Comparison of ENCODE assay signal across 8 mouse cellular contexts in genomic region chr1:130731741-130732337, GRCm38 (mm10). TPM values are rescaled to one million over a fixed set of nuclear protein-coding genes. Genes with fewer than 3 reads are reported as not detected.
DNase-seq lines count a peak whose midpoint lies in the region; ATAC-seq lines count a peak whose summit lies in the region.

TSS of gene AA986860 (plus strand) at chr1:130731976.

- H3K9ac ChIP-seq in hindbrain, embryonic 16.5 days (ENCODE audit: low read depth, low read length) = no peak within 1 kb of the TSS
- peak within 1 kb of the TSS; percentile 65 for H3K9ac ChIP-seq in liver, embryonic 12.5 days
- H3K9ac ChIP-seq in neural tube, embryonic 14.5 days (replicated peaks; ENCODE audit: low read depth, low read length) = no peak within 1 kb of the TSS

- no peaks in the 10 kb centered on the region for H3K9me3 ChIP-seq in hindbrain, embryonic 16.5 days (ENCODE audit: control insufficient read depth, low read length)
- H3K9me3 ChIP-seq in liver, embryonic 12.5 days (replicated peaks) = no peaks in the 10 kb centered on the region
- H3K9me3 ChIP-seq in neural tube, embryonic 14.5 days (ENCODE audit: control insufficient read depth, low read length) = no peaks in the 10 kb centered on the region

- 7% methylated on average over 10 of the region's 10 CpGs for WGBS in hindbrain, embryonic 16.5 days
- WGBS in liver, embryonic 12.5 days (ENCODE audit: insufficient replicate concordance) = 13% methylated on average over 10 of the region's 10 CpGs
- WGBS in neural tube, embryonic 14.5 days = 8% methylated on average over 10 of the region's 10 CpGs

- H3K36me3 ChIP-seq in hindbrain, embryonic 16.5 days (ENCODE audit: control insufficient read depth, insufficient read depth, low read length) = no peaks in the 10 kb centered on the region
- H3K36me3 ChIP-seq in liver, embryonic 12.5 days = peaks cover 8% of the 10 kb centered on the region; the same call in 1 of the 2 replicates
- no peaks in the 10 kb centered on the region for H3K36me3 ChIP-seq in neural tube, embryonic 14.5 days (ENCODE audit: control insufficient read depth, insufficient read depth, low read length)

- ATAC-seq in hindbrain, embryonic 16.5 days = peak; percentile 67
- peak; percentile 98 for ATAC-seq in liver, embryonic 12.5 days
- ATAC-seq in neural tube, embryonic 14.5 days (ENCODE audit: low read depth) = peak; percentile 56; the same call in 1 of the 2 replicates

- no peak within 1 kb of the TSS for H3K4me3 ChIP-seq in hindbrain, embryonic 16.5 days (ENCODE audit: low read length)
- H3K4me3 ChIP-seq in liver, embryonic 12.5 days = peak within 1 kb of the TSS; percentile 65
- H3K4me3 ChIP-seq in neural tube, embryonic 14.5 days (ENCODE audit: low read depth, low read length) = no peak within 1 kb of the TSS

- no peaks in the 10 kb centered on the region for H3K4me1 ChIP-seq in hindbrain, embryonic 16.5 days (ENCODE audit: control insufficient read depth, insufficient read depth, low read depth, low read length)
- H3K4me1 ChIP-seq in liver, embryonic 12.5 days = peaks cover 82% of the 10 kb centered on the region
- no peaks in the 10 kb centered on the region for H3K4me1 ChIP-seq in neural tube, embryonic 14.5 days (ENCODE audit: control insufficient read depth, insufficient read depth, low read length)

- DNase-seq in adrenal gland, adult 2 months = peak; percentile 69
- no peak for DNase-seq in adrenal gland, postnatal 4 days (ENCODE audit: low spot score in 2 of 2)
- peak; percentile 76 for DNase-seq in c-Kit-negative CD71-positive TER-119-positive erythroid progenitor cells, embryonic 14.5 days (ENCODE audit: low read depth, low spot score)
- no peak for DNase-seq in thymus, postnatal 14 days
- DNase-seq in gastrocnemius, postnatal 10 days = no peak

- H3K27me3 ChIP-seq in hindbrain, embryonic 16.5 days (replicated peaks; ENCODE audit: control insufficient read depth, insufficient read depth, low read length) = no peaks in the 10 kb centered on the region
- H3K27me3 ChIP-seq in liver, embryonic 12.5 days (replicated peaks) = no peaks in the 10 kb centered on the region
- no peaks in the 10 kb centered on the region for H3K27me3 ChIP-seq in neural tube, embryonic 14.5 days (ENCODE audit: control insufficient read depth, insufficient read depth, low read length)

- no peak within 1 kb of the TSS for H3K27ac ChIP-seq in hindbrain, embryonic 16.5 days (ENCODE audit: low read depth, low read length)
- H3K27ac ChIP-seq in liver, embryonic 12.5 days = peak within 1 kb of the TSS; percentile 90
- H3K27ac ChIP-seq in neural tube, embryonic 14.5 days (ENCODE audit: low read depth, low read length) = no peak within 1 kb of the TSS

- H3K4me2 ChIP-seq in hindbrain, embryonic 16.5 days (ENCODE audit: low read length) = peak within 1 kb of the TSS; percentile 31
- H3K4me2 ChIP-seq in liver, embryonic 12.5 days = peak within 1 kb of the TSS; percentile 78
- no peak within 1 kb of the TSS for H3K4me2 ChIP-seq in neural tube, embryonic 14.5 days (ENCODE audit: low read depth, low read length)

RNA-seq across cellular contexts. Expression of gene AA986860, which starts in this region (rescaled TPM):
- 1 to 10 TPM; 3.1 to 6.8 TPM for total RNA-seq in adrenal gland, adult 2 months (2021)
- polyA plus RNA-seq in adrenal gland, adult 2 months (2012; rRNA removed) = 1.8 and 3.7 TPM in 2 replicates
- total RNA-seq in adrenal gland, postnatal 4 days (2021) = 1 to 10 TPM; 2.0 to 3.3 TPM
- 0.41 and 1.0 TPM in 2 replicates for polyA plus RNA-seq in hindbrain, embryonic 16.5 days (2015; fragmentation: Nextera tagmentation; extraction: Ambion mirVana)
- polyA plus RNA-seq in liver, embryonic 12.5 days (2016; fragmentation: Nextera tagmentation; extraction: Ambion mirVana) = 8.0 and 8.5 TPM in 2 replicates
- polyA plus RNA-seq in neural tube, embryonic 14.5 days (2014; fragmentation: Nextera tagmentation; extraction: Ambion mirVana) = 0.61 and 0.90 TPM in 2 replicates
- under 1 TPM; 0.68 to 0.88 TPM for total RNA-seq in gastrocnemius, postnatal 10 days (2021)

Comparison
In these comparisons a context has a peak if more than half of its experiments do, and no peak if none do; other contexts are left out.
1. DNase-seq: peak in adrenal gland, adult 2 months (single experiment) and c-Kit-negative CD71-positive TER-119-positive erythroid progenitor cells, embryonic 14.5 days (single experiment); none in adrenal gland, postnatal 4 days (0 of 2), thymus, postnatal 14 days (single experiment) and gastrocnemius, postnatal 10 days (single experiment).
2. Peak in ATAC-seq in neural tube, embryonic 14.5 days; RNA of the gene not detected or under 1 TPM.
3. Peak in every context shown above with its lines, with median percentiles within 50 percentile points of each other: ATAC-seq.